Mouse (Mus musculus) intestine, embryonic 16.5 days (tissue): ENCODE measurements at regions not wholly inside any gene's neighbourhood (a gene's known extent, or its start where the extent isn't known, plus 50 kb on each side); places are given as distances from the start of the nearest gene placed in this dataset.

Source experiments
- ATAC-seq: fragments of 200-750 bp; cut with Nextera tagmentation; 2 replicates; pipeline ENCODE4 v1.8.0; 2017; ENCODE audit warnings: moderate TSS enrichment, moderate library complexity
- H3K27ac ChIP-seq: fragments of 300-500 bp; sonication (generic); 2 replicates; pipeline ENCODE4 v1.5.1; 2014; ENCODE audit warnings: mild to moderate bottlenecking, low read length
- H3K27me3 ChIP-seq: fragments of 300-500 bp; sonication (generic); replicated peaks from 2 replicates; pipeline ENCODE4 v1.6.1; 2014; ENCODE audit warnings: low read length, control low read depth, mixed read lengths; ENCODE audit not compliant: control insufficient read depth, insufficient read depth
- H3K36me3 ChIP-seq: fragments of 300-500 bp; sonication (generic); 2 replicates; pipeline ENCODE4 v1.6.1; 2014; ENCODE audit warnings: low read length, control low read depth; ENCODE audit not compliant: control insufficient read depth, insufficient read depth
- H3K4me1 ChIP-seq: fragments of 300-500 bp; sonication (generic); 2 replicates; pipeline ENCODE4 v1.6.1; 2014; ENCODE audit warnings: low read length, control low read depth, mixed read lengths; ENCODE audit not compliant: control insufficient read depth, insufficient read depth
- H3K4me2 ChIP-seq: fragments of 300-500 bp; sonication (generic); 2 replicates; pipeline ENCODE4 v1.6.1; 2014; ENCODE audit warnings: low read depth, low read length, control low read depth
- H3K4me3 ChIP-seq: fragments of 300-500 bp; sonication (generic); 2 replicates; pipeline ENCODE4 v1.5.1; 2014; ENCODE audit warnings: mild to moderate bottlenecking, low read length
- H3K9ac ChIP-seq: fragments of 300-500 bp; sonication (generic); 2 replicates; pipeline ENCODE4 v1.6.1; 2014; ENCODE audit warnings: low read depth, low read length
- H3K9me3 ChIP-seq: fragments of 300-500 bp; sonication (generic); 2 replicates; pipeline ENCODE4 v1.6.1; 2016; ENCODE audit warnings: low read length, control low read depth; ENCODE audit not compliant: control insufficient read depth
- WGBS: fragments of 180-500 bp; shearing (Covaris S2); extraction: QIAGEN DNeasy Blood & Tissue Kit; methylation state at CpG from one replicate; pipeline ENCODE4 v1.1.7; 2014; 5-methylcytosine and 5-hydroxymethylcytosine counted together

DNA sequence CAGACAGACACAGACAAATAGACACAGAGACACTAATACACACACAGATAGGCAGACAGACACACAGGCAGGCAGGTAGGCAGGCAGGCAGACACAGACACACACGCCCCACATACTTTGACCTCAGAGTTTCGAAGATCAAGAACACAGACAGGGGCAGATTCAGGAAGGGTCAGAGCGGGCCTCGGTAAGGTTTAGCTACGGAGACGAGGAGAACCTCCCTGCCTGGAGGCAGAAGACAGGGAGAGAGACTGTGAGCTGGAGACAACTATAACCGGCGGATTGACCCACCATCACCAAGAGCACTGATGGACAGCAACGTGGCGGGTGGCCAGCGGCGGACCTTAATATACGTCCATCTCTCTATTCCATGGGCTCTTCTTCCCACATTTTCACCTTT, 50.1 kb upstream of the Foxp4 start:
- Histone ChIP-seq H3K9me3 (no peaks in the 10 kb centered on the region), H3K36me3 (no peaks in the 10 kb centered on the region), H3K27me3 (no peaks in the 10 kb centered on the region), H3K4me3 (peak overlapping the region; percentile 46), H3K27ac (peak overlapping the region; percentile 95), H3K9ac (peak overlapping the region; percentile 66), H3K4me2 (peak overlapping the region; percentile 81), H3K4me1 (peaks cover 47% of the 10 kb centered on the region)
- 14% methylated on average over 13 of the region's 13 CpGs for WGBS
- ATAC-seq = peak; percentile 61
